Mouse (Mus musculus) heart, adult 2 months (tissue): ENCODE measurements around the gene Erich3. TPM values are rescaled to one million over a fixed set of nuclear protein-coding genes. Genes with fewer than 3 reads are reported as not detected.

ENCODE experiments used
- DNase-seq, 2 experiments: peaks; one replicate each; pipeline ENCODE4 v3.0.0; 2021
- H3K27ac ChIP-seq: fragments of 200-600 bp; 2 replicates; pipeline ENCODE4 v1.8.1; 2022
- H3K27me3 ChIP-seq: fragments of 200-500 bp; 2 replicates; pipeline ENCODE4 v1.6.1; 2012; ENCODE audit warnings: mild to moderate bottlenecking, low read length, inconsistent platforms, mixed read lengths; ENCODE audit not compliant: control insufficient read depth, insufficient read depth
- H3K36me3 ChIP-seq: fragments of 200-500 bp; 2 replicates; pipeline ENCODE4 v1.6.1; 2012; ENCODE audit warnings: low read length, inconsistent platforms; ENCODE audit not compliant: control insufficient read depth, insufficient read depth
- H3K4me1 ChIP-seq: fragments of 200-500 bp; 2 replicates; pipeline ENCODE4 v1.6.1; 2011; ENCODE audit warnings: low read length; ENCODE audit not compliant: control insufficient read depth, insufficient read depth
- H3K4me3 ChIP-seq: fragments of 200-600 bp; 2 replicates; pipeline ENCODE4 v1.8.1; 2022
- H3K79me2 ChIP-seq: fragments of 200-500 bp; replicated peaks from 2 replicates; pipeline ENCODE4 v1.6.1; 2012; ENCODE audit warnings: mild to moderate bottlenecking, inconsistent platforms, low read length, moderate library complexity, mixed read lengths; ENCODE audit not compliant: control insufficient read depth, insufficient read depth
- H3K9ac ChIP-seq: fragments of 200-500 bp; 2 replicates; pipeline ENCODE4 v1.6.1; 2012; ENCODE audit warnings: low read depth, mild to moderate bottlenecking, control low read depth, inconsistent platforms, low read length, mixed read lengths
- CTCF ChIP-seq: fragments of 200-600 bp; IDR thresholded peaks from 2 replicates; pipeline ENCODE4 v1.8.1; 2022; ENCODE audit warnings: antibody characterized with exemption, mild to moderate bottlenecking, moderate library complexity
- EP300 ChIP-seq: fragments of 200-500 bp; IDR thresholded peaks from 2 replicates; pipeline ENCODE4 v1.6.1; 2011; ENCODE audit warnings: low read depth, low read length, control low read depth; ENCODE audit not compliant: insufficient read depth
- POLR2A ChIP-seq: fragments of 200-500 bp; IDR thresholded peaks from 2 replicates; pipeline ENCODE4 v1.6.1; 2011; ENCODE audit warnings: mild to moderate bottlenecking, low read depth, low read length, control low read depth; ENCODE audit not compliant: insufficient read depth
- WGBS: fragments of 180-500 bp; shearing (Covaris S2); methylation state at CpG from one replicate; pipeline ENCODE4 v1.1.7; 2018; 5-methylcytosine and 5-hydroxymethylcytosine counted together
- intact Hi-C: fragments of 180-260 bp; cut with DNase I; formaldehyde crosslinking; loops from one replicate; pipeline ENCODE4 v1.15.1; 2025
- polyA plus RNA-seq: library from polyadenylated mRNA; depleted of rRNA; stranded (reverse); fragments of >200 nt; gene quantifications from 2 replicates; pipeline ENCODE4 v1.2.3, GENCODE M21; 2012
- total RNA-seq, 2 experiments: library from RNA; stranded (reverse); gene quantifications; 2 replicates each; pipeline ENCODE4 v1.2.3; 2021

The Erich3 gene
- total and polyA plus RNA-seq, 3 experiments = 0.11 to 0.35 (median 0.21) TPM

- H3K4me3 ChIP-seq = no peak overlapping the region
- H3K27me3 ChIP-seq = no peaks in the 10 kb centered on the region
- TF ChIP-seq POLR2A = no peak
- TF ChIP-seq EP300 = no peak
- TF ChIP-seq CTCF = no peak
- DNase-seq = peak in 1 of 2 experiments; percentile 4
- H3K9ac ChIP-seq = no peak overlapping the region
- 53% methylated on average over 9 of the region's 9 CpGs for WGBS
- H3K27ac ChIP-seq = no peak overlapping the region
- H3K4me1 ChIP-seq = peaks cover 1% of the 10 kb centered on the region; the same call in 1 of the 2 replicates
- no peaks in the 10 kb centered on the region for H3K36me3 ChIP-seq
- intact Hi-C loops = no loop called here
- H3K79me2 ChIP-seq = no peaks in the 10 kb centered on the region
These were observed 99.7 kb downstream of the Erich3 start for GRCm38 (mm10) chr3:154763374-154763773.

GRCm38 (mm10) chr3:154764115-154764514 lies 100.5 kb downstream of the Erich3 start:
- intact Hi-C loops = no loop called here
- Histone ChIP-seq H3K9ac (no peak overlapping the region), H3K4me1 (peaks cover 1% of the 10 kb centered on the region; the same call in 1 of the 2 replicates), H3K27me3 (no peaks in the 10 kb centered on the region), H3K27ac (no peak overlapping the region), H3K4me3 (no peak overlapping the region), H3K36me3 (no peaks in the 10 kb centered on the region), H3K79me2 (no peaks in the 10 kb centered on the region)
- DNase-seq = peak in 1 of 2 experiments; percentile 27
- 66% methylated on average over 7 of the region's 7 CpGs for WGBS
- no peak for TF ChIP-seq EP300
- TF ChIP-seq CTCF = no peak
- no peak for TF ChIP-seq POLR2A

GRCm38 (mm10) chr3:154766321-154766720 lies 102.7 kb downstream of the Erich3 start:
- H3K79me2 ChIP-seq = no peaks in the 10 kb centered on the region
- no peak for TF ChIP-seq EP300
- TF ChIP-seq CTCF = no peak
- TF ChIP-seq POLR2A = no peak
- intact Hi-C loops = no loop called here
- peaks cover 1% of the 10 kb centered on the region; the same call in 1 of the 2 replicates for H3K4me1 ChIP-seq
- no peak overlapping the region for H3K9ac ChIP-seq
- H3K4me3 ChIP-seq = no peak overlapping the region
- H3K27ac ChIP-seq = no peak overlapping the region
- 86% methylated on average over 4 of the region's 4 CpGs for WGBS
- H3K36me3 ChIP-seq = no peaks in the 10 kb centered on the region
- no peak for DNase-seq
- H3K27me3 ChIP-seq = no peaks in the 10 kb centered on the region

- H3K9ac ChIP-seq = no peak overlapping the region
- no peaks in the 10 kb centered on the region for H3K79me2 ChIP-seq
- no peak for DNase-seq
- no peak overlapping the region for H3K4me3 ChIP-seq
- no peaks in the 10 kb centered on the region for H3K4me1 ChIP-seq
- no peak for TF ChIP-seq POLR2A
- TF ChIP-seq CTCF = no peak
- no peak for TF ChIP-seq EP300
- H3K36me3 ChIP-seq = no peaks in the 10 kb centered on the region
- no peak overlapping the region for H3K27ac ChIP-seq
- 84% methylated on average over 2 of the region's 2 CpGs for WGBS
- intact Hi-C loops = no loop called here
- no peaks in the 10 kb centered on the region for H3K27me3 ChIP-seq
These were observed 108.0 kb downstream of the Erich3 start for GRCm38 (mm10) chr3:154771651-154772050.

GRCm38 (mm10) chr3:154778836-154779595 lies 115.4 kb downstream of the Erich3 start:
- no peak overlapping the region for H3K4me3 ChIP-seq
- H3K9ac ChIP-seq = no peak overlapping the region
- H3K4me1 ChIP-seq = no peaks in the 10 kb centered on the region
- no peak overlapping the region for H3K27ac ChIP-seq
- intact Hi-C loops = no loop called here
- no peaks in the 10 kb centered on the region for H3K36me3 ChIP-seq
- no peak for DNase-seq
- 72% methylated on average over 6 of the region's 6 CpGs for WGBS
- TF ChIP-seq POLR2A (no peak), CTCF (no peak), EP300 (no peak)
- no peaks in the 10 kb centered on the region for H3K27me3 ChIP-seq
- no peaks in the 10 kb centered on the region for H3K79me2 ChIP-seq

GRCm38 (mm10) chr3:154786354-154786753 lies 122.7 kb downstream of the Erich3 start:
- intact Hi-C loops = loop anchor here (5.0 kb wide), 1 partner anchor 134 kb away; no protein-coding TSS in a partner anchor

More at GRCm38 (mm10) chr3:154786354-154786753, 122.7 kb downstream of the Erich3 start:
- no peak overlapping the region for H3K4me3 ChIP-seq
- H3K79me2 ChIP-seq = no peaks in the 10 kb centered on the region
- no peaks in the 10 kb centered on the region for H3K27me3 ChIP-seq
- no peak overlapping the region for H3K27ac ChIP-seq
- no peaks in the 10 kb centered on the region for H3K4me1 ChIP-seq
- TF ChIP-seq POLR2A = no peak
- no peak for TF ChIP-seq EP300
- TF ChIP-seq CTCF = no peak
- H3K36me3 ChIP-seq = no peaks in the 10 kb centered on the region
- no peak overlapping the region for H3K9ac ChIP-seq
- no peak for DNase-seq
- WGBS = 94% methylated on average over 9 of the region's 9 CpGs
